Mouse (Mus musculus) spleen, adult 12 weeks (tissue): ENCODE results near the gene Cfap65.

Experiments used
- DNase-seq: peaks from one replicate; pipeline ENCODE4 v3.0.0; 2022; ENCODE audit warnings: low spot score

The Cfap65 gene

GRCm38 (mm10) chr1:74935402-74935801 lies at the start of gene Cfap65:
Gene Cfap65, minus strand, starts transcription at chr1:74935599.
- DNase-seq = no peak

GRCm38 (mm10) chr1:74977001-74977400 lies 41.6 kb upstream of the Cfap65 start:
- DNase-seq = no peak

- DNase-seq = no peak
These were observed 40.5 kb upstream of the Cfap65 start for GRCm38 (mm10) chr1:74975936-74976335.

DNA sequence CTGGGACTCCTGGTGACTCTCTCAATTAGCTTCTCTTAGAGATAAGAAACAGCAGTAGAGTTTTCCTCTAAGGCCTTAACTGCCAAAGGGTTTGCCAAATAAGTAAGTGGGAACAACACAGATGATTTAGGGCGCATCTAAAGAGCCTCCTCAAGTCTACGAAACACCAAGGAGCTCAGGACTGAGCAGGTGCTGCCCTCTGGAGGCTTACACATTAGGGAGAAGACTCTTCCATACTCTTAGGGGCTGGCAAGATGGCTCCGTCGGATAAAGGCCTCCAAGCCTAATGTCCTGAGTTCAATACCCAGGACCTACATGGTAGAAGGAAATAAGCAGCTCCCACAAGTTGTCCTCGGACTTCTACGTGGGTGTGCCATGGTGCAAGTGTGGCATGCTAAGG lies 38.2 kb upstream of the Cfap65 start:
- DNase-seq = no peak

DNA sequence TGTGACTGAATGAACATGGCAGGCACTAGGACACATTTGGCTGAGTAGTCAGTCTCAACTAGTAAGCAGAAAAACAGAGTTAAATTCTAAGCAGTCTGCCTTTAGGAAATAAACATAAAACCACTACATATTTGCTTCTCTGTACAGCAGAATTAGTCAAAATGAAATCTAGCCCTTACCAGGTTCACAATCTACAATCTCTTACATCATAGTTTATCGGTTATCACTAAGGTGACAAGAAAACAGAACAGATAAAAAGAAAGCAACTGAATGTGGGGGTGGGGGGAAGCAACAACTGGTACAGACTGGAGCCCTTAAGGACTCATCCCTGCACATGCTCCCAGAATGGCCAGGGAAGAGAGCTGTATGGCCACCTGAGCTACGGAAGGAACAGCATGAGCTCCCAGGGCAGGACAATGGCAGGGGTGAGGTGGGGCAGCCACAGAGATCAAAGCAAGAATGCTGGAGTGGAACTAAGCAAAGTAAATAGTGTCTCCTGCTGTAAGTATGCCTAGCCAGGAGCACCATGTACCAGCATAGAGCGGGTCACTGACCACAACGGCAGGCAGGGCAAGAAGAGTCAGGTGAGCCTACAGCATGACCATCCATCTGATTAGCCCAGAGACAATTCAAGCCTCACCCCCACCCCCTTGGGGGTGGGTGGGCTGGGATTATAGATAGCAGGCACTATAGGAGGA lies 36.1 kb upstream of the Cfap65 start:
- DNase-seq = no peak

- DNase-seq = no peak
These were observed 32.7 kb upstream of the Cfap65 start for GRCm38 (mm10) chr1:74967962-74968580.

GRCm38 (mm10) chr1:74964494-74965215 lies 29.3 kb upstream of the Cfap65 start:
- no peak for DNase-seq

DNA sequence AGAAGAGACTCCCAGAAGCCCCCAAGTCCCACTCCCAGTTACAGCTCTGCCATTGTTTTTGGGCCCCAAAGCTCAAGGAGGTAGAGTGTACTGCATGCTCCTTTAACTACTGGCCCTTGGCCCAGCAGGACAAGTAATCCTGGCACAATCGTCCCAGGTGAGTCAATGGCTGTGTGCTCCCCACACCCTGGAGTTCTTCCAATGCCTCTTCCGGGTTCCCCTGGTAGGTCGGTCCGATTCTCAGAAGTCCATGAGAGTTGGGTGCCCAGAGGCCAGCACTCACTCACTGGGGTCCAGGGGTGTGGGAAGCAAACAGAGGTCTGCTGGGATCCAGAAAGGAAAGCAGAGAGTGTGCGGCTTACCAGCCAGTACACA lies 27.4 kb upstream of the Cfap65 start:
- no peak for DNase-seq

DNA sequence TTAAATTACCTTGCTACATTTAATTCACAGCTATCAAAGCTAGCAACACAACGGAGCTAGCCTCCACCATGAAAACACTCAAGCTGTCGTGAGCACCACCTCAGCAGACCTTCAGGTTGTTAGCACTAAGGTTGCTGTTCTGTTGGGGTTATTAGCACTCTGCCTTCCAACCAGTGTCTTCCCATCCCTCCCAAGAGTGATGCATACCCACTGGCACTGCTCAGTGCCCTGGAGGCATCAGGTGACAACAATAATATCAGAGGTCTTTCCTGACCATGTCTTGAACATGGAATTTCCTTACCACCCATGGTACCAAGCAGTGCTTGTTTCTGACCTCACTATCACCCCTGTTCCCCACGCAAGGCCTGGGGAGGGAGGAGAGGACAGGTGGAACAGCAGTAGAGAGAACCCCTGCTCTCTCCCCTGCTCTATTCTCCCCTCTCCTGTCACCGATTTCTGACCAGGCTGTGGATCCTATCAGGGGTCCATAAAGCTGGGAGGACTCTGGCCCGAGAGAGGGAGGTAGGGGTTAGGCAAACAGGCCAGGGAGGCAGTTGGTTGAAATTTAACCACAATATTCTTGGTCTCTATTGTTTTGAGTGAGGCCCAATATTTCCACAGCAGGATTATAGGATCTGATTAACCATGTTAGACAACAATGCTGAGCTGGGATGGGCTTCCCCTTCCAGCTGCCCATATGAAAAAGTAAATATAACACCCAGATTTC lies 26.9 kb upstream of the Cfap65 start:
- no peak for DNase-seq

DNA sequence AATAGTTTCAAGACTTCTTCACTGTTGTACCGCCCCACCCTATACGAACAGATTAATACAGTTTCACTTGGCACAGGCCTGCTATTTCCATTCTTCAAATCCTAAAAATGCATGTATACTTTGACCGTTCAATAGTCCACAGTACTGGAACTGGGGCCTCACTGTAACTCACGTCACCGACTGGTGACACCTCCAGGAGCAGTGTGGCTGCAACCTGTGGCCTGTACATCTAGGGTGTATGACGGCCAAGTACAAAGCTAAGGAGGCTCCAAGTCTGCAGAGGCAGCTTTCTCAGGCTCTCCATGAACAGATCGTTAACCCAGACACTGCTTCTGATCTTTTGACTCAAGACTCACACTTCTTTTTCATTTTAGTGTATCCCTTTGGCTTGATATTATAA lies 26.3 kb upstream of the Cfap65 start:
- no peak for DNase-seq

DNA sequence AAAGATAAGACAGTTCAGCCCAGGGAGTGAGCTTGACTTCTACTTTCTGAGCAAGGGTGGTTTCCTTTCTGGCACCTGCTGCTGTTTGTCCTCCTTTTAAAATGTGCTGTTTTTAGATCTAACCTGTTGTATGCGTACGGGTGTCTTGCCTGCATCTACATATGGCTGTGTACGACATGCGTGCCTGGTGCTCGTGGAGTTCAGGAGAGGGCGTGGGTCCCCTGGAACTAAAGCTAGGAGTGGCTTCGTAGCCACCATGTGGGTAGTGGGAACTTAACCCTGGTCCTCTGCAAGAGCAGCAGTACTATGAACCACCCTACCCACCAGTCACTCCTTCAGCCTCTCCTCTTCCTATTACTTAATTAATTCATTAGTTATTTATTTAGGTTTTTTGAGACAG lies 24.7 kb upstream of the Cfap65 start:
- no peak for DNase-seq

GRCm38 (mm10) chr1:74951556-74952210 lies 16.3 kb upstream of the Cfap65 start, which contains the start of gene Ihh:
Gene Ihh, minus strand, starts transcription at chr1:74951672.
- no peak for DNase-seq

GRCm38 (mm10) chr1:74950576-74951490 lies 15.4 kb upstream of the Cfap65 start:
- DNase-seq = no peak

DNA sequence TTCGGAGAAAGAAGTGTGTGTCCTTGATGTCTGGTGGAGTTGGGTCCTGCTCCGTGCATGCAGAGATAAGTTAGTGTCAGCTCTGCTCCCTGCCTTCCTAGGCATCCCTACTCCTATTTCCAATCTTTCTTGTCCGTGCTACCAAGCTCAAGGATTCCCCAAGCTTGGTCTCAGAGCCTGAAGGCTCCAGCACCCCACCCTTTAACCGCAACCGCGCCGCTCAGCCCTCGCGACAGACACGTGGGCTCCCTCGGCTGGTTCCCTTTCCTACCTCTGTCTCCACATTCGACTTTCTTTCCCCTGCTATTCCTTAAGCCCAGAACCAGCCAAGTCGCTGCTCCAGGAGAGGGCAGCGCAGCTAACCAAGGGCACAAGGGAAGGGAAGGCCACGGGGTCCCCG lies 14.7 kb upstream of the Cfap65 start:
- no peak for DNase-seq

DNA sequence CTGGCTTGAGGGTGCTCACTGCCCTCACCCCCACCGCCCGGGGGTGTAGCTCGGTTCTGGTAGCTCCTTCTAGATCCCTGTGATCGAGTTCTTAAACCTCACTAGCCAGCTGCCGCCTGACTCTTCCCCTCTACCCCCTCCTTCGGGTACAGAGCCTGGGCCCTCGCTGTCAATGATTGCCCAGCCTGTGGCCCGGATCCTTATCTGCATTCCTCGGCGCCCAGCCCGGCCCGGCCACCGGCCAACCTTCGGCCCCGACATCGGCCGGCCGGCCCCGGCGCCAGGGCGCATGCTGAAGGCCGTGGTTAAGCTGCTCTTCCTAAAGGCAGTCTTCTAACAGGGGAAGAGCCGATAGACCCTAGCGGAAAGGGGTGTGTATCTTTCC lies 14.3 kb upstream of the Cfap65 start:
- DNase-seq = no peak

DNA sequence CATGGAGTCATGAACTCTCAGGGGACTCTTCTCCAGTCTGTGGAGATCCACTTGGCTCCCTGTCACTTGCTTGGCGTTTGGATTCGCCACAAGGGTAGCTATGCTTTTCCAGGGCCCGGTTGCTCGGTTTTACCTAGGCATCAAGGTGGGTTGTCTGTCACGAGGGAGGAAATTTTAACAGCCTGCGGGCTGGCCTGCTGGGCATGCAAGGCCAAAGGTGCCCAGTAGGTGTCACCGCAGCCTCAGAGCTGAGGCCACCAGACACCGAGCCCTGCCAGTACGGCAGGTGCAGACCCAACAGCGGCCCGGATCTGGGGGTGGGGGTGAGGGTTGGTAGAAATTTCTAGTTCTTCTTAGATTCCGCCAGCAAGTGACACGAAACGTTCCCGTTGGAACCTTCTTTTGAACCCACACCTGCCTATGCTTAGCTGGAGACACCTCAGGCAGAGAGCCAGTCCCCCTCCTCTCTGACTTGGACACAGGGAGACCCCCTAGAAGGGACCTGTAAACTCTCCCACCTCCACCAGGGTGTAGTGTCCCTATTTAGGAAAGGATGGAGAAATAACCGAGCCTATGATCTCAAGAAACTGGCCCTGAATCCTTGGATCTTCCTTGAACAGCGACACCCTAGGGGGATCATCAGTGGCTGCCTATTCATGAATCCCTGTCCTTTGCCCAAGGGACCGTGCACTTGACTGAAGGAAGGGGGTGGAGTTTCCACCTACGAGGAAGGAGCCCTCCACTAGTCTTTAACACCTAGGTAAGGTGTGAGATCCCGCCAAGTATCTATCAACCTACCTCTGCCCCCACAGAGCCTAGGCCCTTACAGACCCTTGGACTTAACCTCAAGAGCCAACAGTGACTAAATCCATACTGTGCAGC lies 13.6 kb upstream of the Cfap65 start:
- DNase-seq = no peak

GRCm38 (mm10) chr1:74947986-74948670 lies 12.7 kb upstream of the Cfap65 start:
- no peak for DNase-seq

DNA sequence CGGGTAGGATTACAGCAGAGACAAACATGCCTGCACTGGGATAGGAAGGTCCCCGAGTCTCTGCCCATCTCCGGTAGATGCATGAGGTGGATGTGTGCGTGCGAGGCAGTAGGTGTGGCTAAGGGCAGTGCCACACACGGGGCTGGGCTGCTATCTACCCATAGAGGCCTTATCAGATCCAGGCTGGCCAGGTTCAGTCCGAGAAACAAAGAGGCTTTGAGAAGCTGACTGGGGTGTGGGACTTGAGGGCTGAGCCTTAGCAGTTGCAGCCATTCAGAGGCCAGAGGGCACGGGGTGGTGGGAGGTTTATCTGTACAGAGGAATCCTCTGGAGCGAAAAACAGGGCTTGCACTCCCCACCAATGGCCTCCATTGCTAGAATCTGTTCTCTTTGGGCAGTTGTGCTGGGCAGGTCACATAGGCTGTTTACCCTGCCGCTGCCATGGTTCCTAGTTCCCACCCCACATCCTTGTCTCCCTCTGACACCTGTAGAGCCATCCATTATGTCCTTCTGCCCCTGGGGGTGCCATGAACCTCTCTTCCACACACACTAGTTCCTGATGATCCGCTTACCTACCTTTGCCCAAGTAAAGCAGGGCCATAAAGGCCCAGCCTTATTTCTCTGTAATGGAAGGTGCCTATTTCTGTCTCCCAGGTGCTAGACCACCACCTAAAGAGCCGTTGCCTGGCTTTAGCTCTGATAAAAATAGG lies 6.4 kb upstream of the Cfap65 start:
- DNase-seq = no peak

GRCm38 (mm10) chr1:74939762-74940161 lies 4.4 kb upstream of the Cfap65 start:
- no peak for DNase-seq
